Mouse (Mus musculus) olfactory bulb, adult 2 months (tissue): ENCODE measurements around the gene Hdhd3.

ENCODE experiments used
- CTCF ChIP-seq: fragments of 200-500 bp; IDR thresholded peaks from 2 replicates; pipeline ENCODE4 v1.5.1; 2012; ENCODE audit warnings: low read depth, mild to moderate bottlenecking, low read length, moderate library complexity; ENCODE audit not compliant: insufficient read depth
- POLR2A ChIP-seq: fragments of 200-500 bp; IDR thresholded peaks from 2 replicates; pipeline ENCODE4 v1.6.1; 2012; ENCODE audit warnings: mild to moderate bottlenecking, low read depth, low read length, moderate library complexity; ENCODE audit not compliant: insufficient read depth

DNA sequence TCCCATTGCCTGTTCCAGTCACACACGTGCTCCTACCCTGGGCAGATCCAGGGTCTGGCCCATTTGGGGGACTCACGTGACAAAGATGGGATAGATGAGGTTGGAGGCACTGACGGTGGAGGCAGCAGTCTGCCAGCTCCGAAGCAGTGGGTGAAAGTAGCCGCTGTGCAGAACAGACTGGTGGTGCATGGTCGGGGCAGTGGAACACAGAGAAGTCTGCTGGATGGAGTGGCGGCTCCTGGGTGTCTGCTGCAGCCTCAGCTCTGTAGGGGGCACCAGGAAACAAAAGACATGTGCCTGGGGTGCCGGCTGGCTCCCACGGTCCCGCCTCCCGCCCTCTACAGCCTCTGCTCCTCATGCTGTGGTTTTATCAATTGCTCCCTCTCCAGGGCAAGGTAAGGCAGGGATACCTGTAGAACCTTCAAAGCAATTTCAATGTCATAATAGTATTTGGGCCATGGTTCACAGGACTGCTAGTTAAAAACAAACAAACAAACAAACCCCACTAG, 10.8 kb upstream of the Hdhd3 start:
- TF ChIP-seq POLR2A, result no peak
- TF ChIP-seq CTCF, result no peak
